Mouse (Mus musculus) ES-Bruce4 (cell line): Measurements from ENCODE around the gene Pgap3.

Experiments used
- CTCF ChIP-seq: IDR thresholded peaks from one replicate; pipeline ENCODE4 v1.8.1; 2011; ENCODE audit warnings: low read depth, low read length
- EP300 ChIP-seq: IDR thresholded peaks from 2 replicates; pipeline ENCODE4 v1.6.1; 2011; ENCODE audit warnings: low read depth, low read length; ENCODE audit not compliant: insufficient read depth
- POLR2A ChIP-seq: IDR thresholded peaks from one replicate; pipeline ENCODE4 v1.8.1; 2011; ENCODE audit warnings: low read length; ENCODE audit not compliant: insufficient read depth

DNA sequence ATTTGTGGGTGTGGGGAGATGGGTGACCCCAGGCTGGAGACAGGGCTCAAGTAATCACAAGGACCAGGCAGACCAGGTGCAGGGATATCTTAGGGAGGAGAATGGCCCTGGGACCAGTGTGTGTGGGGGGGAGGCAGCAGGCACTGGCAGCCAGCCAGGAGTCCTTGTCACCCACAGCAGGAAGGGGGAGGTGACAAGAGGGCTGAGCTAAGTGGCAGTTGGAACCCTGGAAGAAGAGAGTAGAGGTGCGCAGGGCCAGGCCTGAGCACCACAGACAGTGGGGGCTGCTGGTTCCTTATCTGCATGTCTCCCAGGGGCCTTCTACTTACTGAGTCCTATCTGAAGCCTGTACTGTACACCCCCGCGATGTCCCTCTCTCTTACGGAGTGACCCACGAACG lies 7.0 kb downstream of the Pgap3 start:
- TF ChIP-seq CTCF: no peak
- TF ChIP-seq EP300: no peak
- TF ChIP-seq POLR2A: no peak
